Mouse (Mus musculus) hindbrain, embryonic 12.5 days (tissue): ENCODE data around the gene Tmie. TPM values are rescaled to one million over a fixed set of nuclear protein-coding genes. Genes with fewer than 3 reads are reported as not detected.
"Not testable (repeated sequence)": the region's sequence is repeated elsewhere in the genome, so short reads cannot be mapped to it uniquely, and the experiment has no call there.

Experiments used
- ATAC-seq: fragments of 200-750 bp; cut with Nextera tagmentation; 2 replicates; pipeline ENCODE4 v1.8.0; 2017; ENCODE audit warnings: moderate TSS enrichment; ENCODE audit not compliant: low FRiP score
- H3K27ac ChIP-seq: fragments of 300-500 bp; sonication (generic); 2 replicates; pipeline ENCODE4 v1.5.1; 2016; ENCODE audit warnings: mild to moderate bottlenecking
- H3K27me3 ChIP-seq: fragments of 300-500 bp; sonication (generic); 2 replicates; pipeline ENCODE4 v1.6.1; 2016; ENCODE audit warnings: mild to moderate bottlenecking
- H3K36me3 ChIP-seq: fragments of 300-500 bp; sonication (generic); 2 replicates; pipeline ENCODE4 v1.6.1; 2016; ENCODE audit warnings: mild to moderate bottlenecking
- H3K4me1 ChIP-seq: fragments of 300-500 bp; sonication (generic); 2 replicates; pipeline ENCODE4 v1.6.1; 2016
- H3K4me2 ChIP-seq: fragments of 300-500 bp; sonication (generic); replicated peaks from 2 replicates; pipeline ENCODE4 v1.6.1; 2016; ENCODE audit warnings: mild to moderate bottlenecking
- H3K4me3 ChIP-seq: fragments of 300-500 bp; sonication (generic); 2 replicates; pipeline ENCODE4 v1.5.1; 2016; ENCODE audit warnings: mild to moderate bottlenecking
- H3K9ac ChIP-seq: fragments of 300-500 bp; sonication (generic); 2 replicates; pipeline ENCODE4 v1.6.1; 2016; ENCODE audit warnings: mild to moderate bottlenecking, moderate library complexity
- H3K9me3 ChIP-seq: fragments of 300-500 bp; sonication (generic); replicated peaks from 2 replicates; pipeline ENCODE4 v1.6.1; 2016; ENCODE audit warnings: mild to moderate bottlenecking
- WGBS: fragments of 180-500 bp; shearing (Covaris S2); methylation state at CpG from one replicate; pipeline ENCODE4 v1.1.7; 2016; 5-methylcytosine and 5-hydroxymethylcytosine counted together
- microRNA-seq: library from miRNA; unstranded; fragments of <30 nt; microRNA quantifications from one replicate; pipeline ENCODE4, GENCODE M21; 2017
- polyA plus RNA-seq: library from polyadenylated mRNA; unstranded; fragments of >200 nt; fragmentation: Nextera tagmentation; extraction: Ambion mirVana; gene quantifications from 2 replicates; pipeline ENCODE4 v1.2.1, GENCODE M21; 2016

The Tmie gene
- polyA plus RNA-seq, 1 experiment from 2014 or later = 1.2 TPM

DNA sequence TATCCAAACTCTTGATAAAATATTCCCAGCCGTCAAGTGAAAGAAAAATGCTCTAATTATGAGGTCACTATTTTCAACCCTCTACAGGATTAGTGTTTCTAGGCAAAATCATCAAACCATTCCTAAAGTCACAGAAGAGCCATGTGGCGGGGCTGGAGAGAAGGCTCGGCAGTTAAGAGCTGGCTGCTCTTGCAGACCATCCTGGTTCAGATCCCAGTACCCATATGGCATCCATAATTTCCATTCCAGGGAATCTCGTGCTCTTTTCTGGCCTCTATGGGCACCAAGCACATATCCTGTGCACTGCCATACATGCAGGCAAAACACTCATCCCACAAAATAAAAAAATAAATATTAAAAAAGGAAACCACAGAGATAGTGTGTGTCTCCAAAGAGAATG is 54.5 kb downstream of the Tmie start:
- no peak for ATAC-seq
- Histone ChIP-seq H3K9me3 (no peaks in the 10 kb centered on the region), H3K36me3 (no peaks in the 10 kb centered on the region), H3K4me1 (no peaks in the 10 kb centered on the region), H3K9ac (no peak overlapping the region), H3K4me3 (no peak overlapping the region), H3K27me3 (no peaks in the 10 kb centered on the region), H3K4me2 (no peak overlapping the region), H3K27ac (no peak overlapping the region)
- WGBS = 83% methylated on average over 4 of the region's 4 CpGs

DNA sequence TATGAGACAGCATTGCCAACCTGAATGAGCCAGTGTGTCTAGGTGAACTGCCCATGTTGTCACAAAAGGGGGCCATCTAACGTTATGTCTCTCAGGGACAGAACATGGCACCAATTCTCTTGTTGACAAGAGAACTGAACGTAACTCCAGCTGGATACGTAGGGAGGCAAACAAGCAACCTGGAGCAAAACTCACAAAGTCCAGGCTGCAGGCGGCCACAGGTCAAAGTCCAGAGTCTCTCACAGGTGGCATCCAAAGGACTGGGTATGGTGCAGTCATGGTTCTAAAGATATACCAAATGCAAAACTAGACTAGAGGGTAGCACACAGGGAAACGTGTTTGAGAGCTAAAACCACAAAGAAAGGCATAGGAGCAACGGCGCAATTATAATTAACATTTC is 58.5 kb downstream of the Tmie start:
- Histone ChIP-seq H3K4me2 (no peak overlapping the region), H3K9ac (no peak overlapping the region), H3K27ac (no peak overlapping the region), H3K36me3 (no peaks in the 10 kb centered on the region), H3K4me1 (no peaks in the 10 kb centered on the region), H3K27me3 (no peaks in the 10 kb centered on the region), H3K4me3 (no peak overlapping the region), H3K9me3 (no peaks in the 10 kb centered on the region)
- ATAC-seq = no peak
- WGBS = 85% methylated on average over 7 of the region's 7 CpGs

DNA sequence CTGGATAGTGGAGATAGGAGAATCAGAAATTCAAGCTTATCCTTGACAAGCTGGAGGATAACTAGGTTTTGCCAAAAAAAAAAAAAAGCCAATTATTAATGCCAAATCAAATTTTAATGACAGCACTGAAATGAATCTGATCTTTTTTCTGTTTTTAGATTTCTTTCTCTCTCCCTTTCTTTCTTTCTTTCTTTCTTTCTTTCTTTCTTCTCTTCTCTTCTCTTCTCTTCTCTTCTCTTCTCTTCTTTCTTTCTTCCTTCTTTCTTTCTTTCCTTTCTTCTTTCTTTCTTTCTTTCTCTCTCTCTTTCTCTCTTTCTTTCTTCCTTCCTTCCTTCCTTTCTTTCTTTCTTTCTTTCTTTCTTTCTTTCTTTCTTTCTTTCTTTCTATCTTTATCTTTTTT is 59.4 kb downstream of the Tmie start:
- not testable (repeated sequence) for H3K36me3 ChIP-seq, ATAC-seq

More for the DNA sequence above, 59.4 kb downstream of the Tmie start:
- not testable (repeated sequence) for H3K4me2 ChIP-seq, H3K9me3 ChIP-seq, H3K27ac ChIP-seq, H3K27me3 ChIP-seq, H3K4me1 ChIP-seq, H3K4me3 ChIP-seq, H3K9ac ChIP-seq

Small RNAs within 50 kb of the gene (microRNA-seq; reads per million reads assigned to microRNA genes)
- gene Gm24269 = not detected

Other genes with a start within 250 kb of the Tmie start
- gene Nbeal2, start 226.0 kb downstream of the Tmie start, polyA plus RNA-seq = 1.8 and 2.1 TPM in 2 replicates
- 113 and 114 TPM in 2 replicates for gene Ccdc12, start 223.6 kb downstream of the Tmie start, polyA plus RNA-seq
- gene Myl3, start 138.3 kb downstream of the Tmie start, polyA plus RNA-seq = 2.0 TPM in 2 replicates
- gene Pth1r, start 133.0 kb downstream of the Tmie start, polyA plus RNA-seq = 44.3 and 52.4 TPM in 2 replicates
- gene Prss42, start 81.9 kb downstream of the Tmie start, polyA plus RNA-seq = not detected in 2 replicates
- gene Prss44, start 66.1 kb downstream of the Tmie start, polyA plus RNA-seq = not detected in 2 replicates
- gene Prss43, start 53.4 kb downstream of the Tmie start, polyA plus RNA-seq = not detected in 2 replicates
- gene Prss45, start 45.5 kb downstream of the Tmie start, polyA plus RNA-seq = not detected in 2 replicates
- gene Prss46, start 35.6 kb downstream of the Tmie start, polyA plus RNA-seq = not detected in 2 replicates
- 0.26 TPM in 1 of 2 replicates, not detected in the other for gene Prss50, start 22.1 kb downstream of the Tmie start, polyA plus RNA-seq
- 1.5 and 1.9 TPM in 2 replicates for gene Als2cl, start 243 bp downstream of the Tmie start, polyA plus RNA-seq
- not detected in 2 replicates for gene Fam240a, start 36.7 kb upstream of the Tmie start, polyA plus RNA-seq
- gene Tdgf1, start 66.0 kb upstream of the Tmie start, polyA plus RNA-seq = not detected in 2 replicates
- gene Lrrc2, start 71.4 kb upstream of the Tmie start, polyA plus RNA-seq = 0.09 and 0.12 TPM in 2 replicates
- not detected in 2 replicates for gene Rtp3, start 110.5 kb upstream of the Tmie start, polyA plus RNA-seq
- gene Ltf, start 139.2 kb upstream of the Tmie start, polyA plus RNA-seq = 1.8 and 2.4 TPM in 2 replicates
- 0.97 and 1.4 TPM in 2 replicates for gene Ccrl2, start 177.4 kb upstream of the Tmie start, polyA plus RNA-seq
- gene Lrrfip2, start 237.5 kb upstream of the Tmie start, polyA plus RNA-seq = 50.5 and 53.7 TPM in 2 replicates